Mouse (Mus musculus): Measurements from ENCODE around the gene Tmem221. TPM values are rescaled to one million over a fixed set of nuclear protein-coding genes. Genes with fewer than 3 reads are reported as not detected.
"Not testable (repeated sequence)": the region's sequence is repeated elsewhere in the genome, so short reads cannot be mapped to it uniquely, and the experiment has no call there.

Gene Tmem221
- total RNA-seq, 2 experiments from 2014 or later, result not detected

GRCm38 (mm10) chr8:71519037-71519825, 39.4 kb downstream of the Tmem221 start:
- peak; percentile 49 for TF ChIP-seq CTCF (IDR thresholded peaks at IDR 0.05)
- H3K27ac ChIP-seq; intact Hi-C loops (cut with DNase I); H3K4me3 ChIP-seq; DNase-seq (ENCODE audit: extremely low spot score in 1 of 2, low spot score in 2 of 2): not testable (repeated sequence)

- DNase-seq (ENCODE audit: extremely low spot score in 1 of 2, low spot score in 2 of 2), result no peak
- intact Hi-C loops (cut with DNase I), result no loop called here
- no peak overlapping the region for H3K4me3 ChIP-seq
- TF ChIP-seq CTCF (IDR thresholded peaks at IDR 0.05), result no peak
- no peak overlapping the region for H3K27ac ChIP-seq
Observed at GRCm38 (mm10) chr8:71516786-71517185, 41.9 kb downstream of the Tmem221 start.

- intact Hi-C loops (cut with DNase I), result no loop called here
- Histone ChIP-seq H3K4me3 (no peak overlapping the region), H3K27ac (no peak overlapping the region)
- TF ChIP-seq CTCF (IDR thresholded peaks at IDR 0.05), result no peak; the same call in 1 of the 2 replicates
- DNase-seq (ENCODE audit: extremely low spot score in 1 of 2, low spot score in 2 of 2), result no peak
Observed at GRCm38 (mm10) chr8:71515043-71515442, 43.6 kb downstream of the Tmem221 start.

GRCm38 (mm10) chr8:71513018-71513754, 45.5 kb downstream of the Tmem221 start:
- H3K4me3 ChIP-seq, result no peak overlapping the region
- H3K27ac ChIP-seq, result no peak overlapping the region
- intact Hi-C loops (cut with DNase I), result no loop called here
- DNase-seq (ENCODE audit: extremely low spot score in 1 of 2, low spot score in 2 of 2), result no peak
- TF ChIP-seq CTCF (IDR thresholded peaks at IDR 0.05), result peak; percentile 6

GRCm38 (mm10) chr8:71511644-71512043, 47.0 kb downstream of the Tmem221 start, which contains the start of gene Plvap:
TSS of gene Plvap (minus strand) at chr8:71511752.
- DNase-seq (ENCODE audit: extremely low spot score in 1 of 2, low spot score in 2 of 2), result no peak
- intact Hi-C loops (cut with DNase I), result no loop called here
- Histone ChIP-seq H3K4me3 (no peak within 1 kb of the TSS), H3K27ac (no peak within 1 kb of the TSS)
- TF ChIP-seq CTCF (IDR thresholded peaks at IDR 0.05), result no peak

GRCm38 (mm10) chr8:71509316-71509715, 49.4 kb downstream of the Tmem221 start:
- DNase-seq (ENCODE audit: extremely low spot score in 1 of 2, low spot score in 2 of 2), result no peak
- H3K4me3 ChIP-seq, result no peak overlapping the region
- no peak for TF ChIP-seq CTCF (IDR thresholded peaks at IDR 0.05)
- intact Hi-C loops (cut with DNase I), result no loop called here
- no peak overlapping the region for H3K27ac ChIP-seq

- DNase-seq (ENCODE audit: extremely low spot score in 1 of 2, low spot score in 2 of 2), result peak; percentile 85 to 87
- Histone ChIP-seq H3K27ac (peak overlapping the region; percentile 58; the same call in 1 of the 2 replicates), H3K4me3 (peak overlapping the region; percentile 75)
- intact Hi-C loops (cut with DNase I), result no loop called here
- no peak for TF ChIP-seq CTCF (IDR thresholded peaks at IDR 0.05)
Observed at GRCm38 (mm10) chr8:71507589-71508104, 51.0 kb downstream of the Tmem221 start.

GRCm38 (mm10) chr8:71505979-71506378, 52.7 kb downstream of the Tmem221 start:
- no peak overlapping the region for H3K27ac ChIP-seq
- TF ChIP-seq CTCF (IDR thresholded peaks at IDR 0.05), result no peak
- DNase-seq (ENCODE audit: extremely low spot score in 1 of 2, low spot score in 2 of 2), result no peak
- intact Hi-C loops (cut with DNase I), result no loop called here
- H3K4me3 ChIP-seq, result no peak overlapping the region

GRCm38 (mm10) chr8:71505326-71505725, 53.3 kb downstream of the Tmem221 start:
- intact Hi-C loops (cut with DNase I), result no loop called here
- TF ChIP-seq CTCF (IDR thresholded peaks at IDR 0.05), result no peak
- H3K27ac ChIP-seq, result no peak overlapping the region
- H3K4me3 ChIP-seq, result no peak overlapping the region
- DNase-seq (ENCODE audit: extremely low spot score in 1 of 2, low spot score in 2 of 2), result no peak

- intact Hi-C loops (cut with DNase I), result no loop called here
- no peak for DNase-seq (ENCODE audit: extremely low spot score in 1 of 2, low spot score in 2 of 2)
- Histone ChIP-seq H3K4me3 (no peak overlapping the region), H3K27ac (no peak overlapping the region)
- TF ChIP-seq CTCF (IDR thresholded peaks at IDR 0.05), result no peak
Observed at GRCm38 (mm10) chr8:71504349-71504748, 54.3 kb downstream of the Tmem221 start.

Other genes with a start within 250 kb of the Tmem221 start
- gene Use1, start 192.0 kb downstream of the Tmem221 start, total RNA-seq (2021), result 100 to 1,000 TPM; 110 to 113 TPM
- 10 to 100 TPM; 16.6 to 19.0 TPM for gene Ocel1, start 187.6 kb downstream of the Tmem221 start, total RNA-seq (2021)
- gene Nr2f6, start 176.9 kb downstream of the Tmem221 start, total RNA-seq (2021), result 10 to 100 TPM; 41.7 to 44.8 TPM
- gene Ushbp1, start 163.1 kb downstream of the Tmem221 start, total RNA-seq (2021), result 1 to 10 TPM; 4.6 to 4.7 TPM
- gene Babam1, start 162.0 kb downstream of the Tmem221 start, total RNA-seq (2021), result 100 to 1,000 TPM in 1 of 2 experiments, 10 to 100 TPM in 1; 97.3 to 107 TPM
- under 1 TPM; 0.35 to 0.36 TPM for gene Ankle1, start 152.9 kb downstream of the Tmem221 start, total RNA-seq (2021)
- gene Abhd8, start 95.2 kb downstream of the Tmem221 start, total RNA-seq (2021), result 100 to 1,000 TPM; 302 to 335 TPM
- gene Mrpl34, start 93.9 kb downstream of the Tmem221 start, total RNA-seq (2021), result 10 to 100 TPM; 49.2 to 57.1 TPM
- 10 to 100 TPM; 75.0 to 87.0 TPM for gene Dda1, start 89.7 kb downstream of the Tmem221 start, total RNA-seq (2021)
- gene Ano8, start 72.9 kb downstream of the Tmem221 start, total RNA-seq (2021), result 10 to 100 TPM; 62.5 to 64.0 TPM
- gene Gtpbp3, start 70.8 kb downstream of the Tmem221 start, total RNA-seq (2021), result 10 to 100 TPM; 33.0 to 37.4 TPM
- 1 to 10 TPM; 8.5 to 9.1 TPM for gene Plvap, start 47.1 kb downstream of the Tmem221 start, total RNA-seq (2021)
- gene Ccdc194, start 33.2 kb downstream of the Tmem221 start, total RNA-seq (2021), result not detected
- 1 to 10 TPM; 3.5 to 4.0 TPM for gene Bst2, start 21.4 kb downstream of the Tmem221 start, total RNA-seq (2021)
- gene Mvb12a, start 15.9 kb downstream of the Tmem221 start, total RNA-seq (2021), result 10 to 100 TPM; 37.2 to 37.6 TPM
- gene Nxnl1, start 7.7 kb upstream of the Tmem221 start, total RNA-seq (2021), result under 1 TPM in 1 of 2 experiments, not detected in 1; 0.11 TPM
- gene Slc27a1, start 10.0 kb upstream of the Tmem221 start, total RNA-seq (2021), result 100 to 1,000 TPM; 108 to 109 TPM
- gene Pgls, start 33.3 kb upstream of the Tmem221 start, total RNA-seq (2021), result 10 to 100 TPM; 29.1 to 33.0 TPM
- 1 to 10 TPM; 3.1 to 4.0 TPM for gene Fam129c, start 38.8 kb upstream of the Tmem221 start, total RNA-seq (2021)
- 10 to 100 TPM; 47.2 to 50.9 TPM for gene Colgalt1, start 52.1 kb upstream of the Tmem221 start, total RNA-seq (2021)
- gene Unc13a, start 112.9 kb upstream of the Tmem221 start, total RNA-seq (2021), result 100 to 1,000 TPM; 313 to 351 TPM
- gene Jak3, start 117.4 kb upstream of the Tmem221 start, total RNA-seq (2021), result 1 to 10 TPM; 5.5 to 5.8 TPM
- 1 to 10 TPM; 1.2 to 4.7 TPM for gene Insl3, start 130.3 kb upstream of the Tmem221 start, total RNA-seq (2021)
- under 1 TPM; 0.68 to 0.79 TPM for gene B3gnt3, start 142.9 kb upstream of the Tmem221 start, total RNA-seq (2021)
- 100 to 1,000 TPM; 184 TPM for gene Fcho1, start 166.8 kb upstream of the Tmem221 start, total RNA-seq (2021)